ENCODE assay signal across 9 mouse cellular contexts in genomic region chr11:98347385-98348082, GRCm38 (mm10). TPM values are rescaled to one million over a fixed set of nuclear protein-coding genes. Genes with fewer than 3 reads are reported as not detected.
A peak's percentile ranks its signal among the peaks of the same experiment; 100 is the strongest.
DNase-seq lines count a peak whose midpoint lies in the region; ATAC-seq and TF ChIP-seq lines count a peak whose summit lies in the region.
"Had no signal": no experiment of that assay in that cellular context is flagged by ENCODE, and none has a peak within 500 bp of the region (broad histone marks: within the 10 kb centered on the region; RNA-seq: fewer than 3 reads in every experiment).

No protein-coding gene starts in this region.

- no peaks in the 10 kb centered on the region for H3K9me3 ChIP-seq in heart, embryonic 10.5 days
- H3K9me3 ChIP-seq in hindbrain, embryonic 14.5 days (ENCODE audit: control insufficient read depth, low read length), result no peaks in the 10 kb centered on the region
- H3K9me3 ChIP-seq in lung, embryonic 14.5 days (ENCODE audit: low read depth, low read length), result no peaks in the 10 kb centered on the region
- H3K9me3 ChIP-seq: liver, embryonic 12.5 days had no signal

- no peak overlapping the region for H3K9ac ChIP-seq in hindbrain, embryonic 14.5 days
- H3K9ac ChIP-seq in lung, embryonic 14.5 days, result no peak overlapping the region
- H3K9ac ChIP-seq: liver, embryonic 12.5 days had no signal

- H3K27me3 ChIP-seq in heart, embryonic 10.5 days (ENCODE audit: insufficient read depth, poor library complexity, severe bottlenecking), result peaks cover 90% of the 10 kb centered on the region
- peaks cover 74% of the 10 kb centered on the region for H3K27me3 ChIP-seq in hindbrain, embryonic 14.5 days (ENCODE audit: control insufficient read depth, insufficient read depth, low read length)
- peaks cover 77% of the 10 kb centered on the region for H3K27me3 ChIP-seq in lung, embryonic 14.5 days (ENCODE audit: insufficient read depth, low read length)

- DNase-seq in heart, embryonic 10.5 days (ENCODE audit: low spot score), result no peak
- no peak for DNase-seq in heart, postnatal 4 days
- DNase-seq in cerebellum, adult 9-10 months, result peak; percentile 70
- DNase-seq in hindbrain, embryonic 14.5 days (ENCODE audit: low spot score), result no peak
- DNase-seq in lung, embryonic 14.5 days, result no peak
- no peak for DNase-seq in urinary bladder, postnatal 4 days (ENCODE audit: low spot score in 2 of 2)
- no peak for DNase-seq in urinary bladder, adult 2 months (ENCODE audit: low spot score)
- no peak for DNase-seq in adrenal gland, adult 2 months

- no peak overlapping the region; the same call in 1 of the 2 replicates for H3K27ac ChIP-seq in heart, embryonic 10.5 days
- H3K27ac ChIP-seq in hindbrain, embryonic 14.5 days, result no peak overlapping the region
- no peak overlapping the region for H3K27ac ChIP-seq in lung, embryonic 14.5 days (ENCODE audit: low read depth)
- H3K27ac ChIP-seq: liver, embryonic 12.5 days had no signal

- 0 out of 2 replicates have a peak, but pooled peaks have one; percentile 31 for ATAC-seq in hindbrain, embryonic 14.5 days (ENCODE audit: low FRiP score)
- ATAC-seq in lung, embryonic 14.5 days (ENCODE audit: insufficient read depth), result no peak
- ATAC-seq: liver, embryonic 12.5 days had no signal

- 7% methylated on average over 10 of the region's 12 CpGs for WGBS in heart, embryonic 10.5 days
- 2% methylated on average over 12 of the region's 12 CpGs for WGBS in hindbrain, embryonic 14.5 days
- WGBS in lung, embryonic 14.5 days, result 6% methylated on average over 12 of the region's 12 CpGs

- peak overlapping the region; percentile 93 for H3K4me2 ChIP-seq in hindbrain, embryonic 14.5 days (replicated peaks)
- peak overlapping the region; percentile 82 for H3K4me2 ChIP-seq in lung, embryonic 14.5 days

- H3K36me3 ChIP-seq in heart, embryonic 10.5 days, result no peaks in the 10 kb centered on the region
- H3K36me3 ChIP-seq in hindbrain, embryonic 14.5 days (replicated peaks; ENCODE audit: control insufficient read depth, insufficient read depth), result no peaks in the 10 kb centered on the region
- no peaks in the 10 kb centered on the region for H3K36me3 ChIP-seq in lung, embryonic 14.5 days (ENCODE audit: insufficient read depth)
- H3K36me3 ChIP-seq: liver, embryonic 12.5 days had no signal

- TF ChIP-seq CTCF in lung, embryonic 14.5 days (IDR thresholded peaks at IDR 0.05; ENCODE audit: low read depth), result no peak

- H3K4me1 ChIP-seq in heart, embryonic 10.5 days, result peaks cover 48% of the 10 kb centered on the region
- peaks cover 6% of the 10 kb centered on the region; the same call in 1 of the 2 replicates for H3K4me1 ChIP-seq in hindbrain, embryonic 14.5 days (replicated peaks; ENCODE audit: control insufficient read depth, insufficient read depth, low read length)
- H3K4me1 ChIP-seq in lung, embryonic 14.5 days (ENCODE audit: insufficient read depth), result peaks cover 4% of the 10 kb centered on the region; the same call in 1 of the 2 replicates

- peak overlapping the region; percentile 69 for H3K4me3 ChIP-seq in heart, embryonic 10.5 days
- no peak overlapping the region for H3K4me3 ChIP-seq in hindbrain, embryonic 14.5 days (replicated peaks; ENCODE audit: low read length)
- H3K4me3 ChIP-seq in lung, embryonic 14.5 days (ENCODE audit: low read depth, low read length), result no peak overlapping the region

RNA-seq across cellular contexts. Expression of gene Ppp1r1b, which starts 0.7 kb away (rescaled TPM):
- 8.1 and 20.1 TPM in 2 replicates for polyA plus RNA-seq in heart, embryonic 10.5 days (2016; fragmentation: Nextera tagmentation; extraction: Ambion mirVana)
- 10 to 100 TPM; 19.1 to 21.2 TPM for total RNA-seq in heart, postnatal 4 days (2021)
- polyA plus RNA-seq in hindbrain, embryonic 14.5 days (2014; fragmentation: Nextera tagmentation; extraction: Ambion mirVana), result 3.0 and 3.3 TPM in 2 replicates
- 0.53 and 1.3 TPM in 2 replicates for polyA plus RNA-seq in lung, embryonic 14.5 days (2014; fragmentation: Nextera tagmentation; extraction: Ambion mirVana)
- polyA plus RNA-seq in urinary bladder, adult 2 months (2012; rRNA removed), result 0.07 and 0.15 TPM in 2 replicates
- total RNA-seq in adrenal gland, adult 2 months (2021), result under 1 TPM; 0.17 to 0.55 TPM
- 0.22 and 0.37 TPM in 2 replicates for polyA plus RNA-seq in adrenal gland, adult 2 months (2012; rRNA removed)

RNA-seq across cellular contexts. Expression of gene Stard3, which starts 10.6 kb away (rescaled TPM):
- 51.0 and 53.0 TPM in 2 replicates for polyA plus RNA-seq in heart, embryonic 10.5 days (2016; fragmentation: Nextera tagmentation; extraction: Ambion mirVana)
- total RNA-seq in heart, postnatal 4 days (2021), result 10 to 100 TPM; 21.3 to 21.8 TPM
- 33.9 and 36.8 TPM in 2 replicates for polyA plus RNA-seq in hindbrain, embryonic 14.5 days (2014; fragmentation: Nextera tagmentation; extraction: Ambion mirVana)
- polyA plus RNA-seq in lung, embryonic 14.5 days (2014; fragmentation: Nextera tagmentation; extraction: Ambion mirVana), result 38.2 and 42.7 TPM in 2 replicates
- 34.8 and 45.8 TPM in 2 replicates for polyA plus RNA-seq in urinary bladder, adult 2 months (2012; rRNA removed)
- total RNA-seq in adrenal gland, adult 2 months (2021), result 10 to 100 TPM; 20.8 to 23.5 TPM
- 65.3 and 67.8 TPM in 2 replicates for polyA plus RNA-seq in adrenal gland, adult 2 months (2012; rRNA removed)

RNA-seq across cellular contexts. Expression of gene Neurod2, which starts 18.1 kb away (rescaled TPM):
- polyA plus RNA-seq in heart, embryonic 10.5 days (2016; fragmentation: Nextera tagmentation; extraction: Ambion mirVana), result not detected in 2 replicates
- not detected for total RNA-seq in heart, postnatal 4 days (2021)
- polyA plus RNA-seq in hindbrain, embryonic 14.5 days (2014; fragmentation: Nextera tagmentation; extraction: Ambion mirVana), result 21.7 and 25.5 TPM in 2 replicates
- not detected in 2 replicates for polyA plus RNA-seq in lung, embryonic 14.5 days (2014; fragmentation: Nextera tagmentation; extraction: Ambion mirVana)
- polyA plus RNA-seq in urinary bladder, adult 2 months (2012; rRNA removed), result not detected in 2 replicates
- total RNA-seq in adrenal gland, adult 2 months (2021), result not detected
- not detected in 2 replicates for polyA plus RNA-seq in adrenal gland, adult 2 months (2012; rRNA removed)
- polyA plus RNA-seq: liver, embryonic 12.5 days had no signal

RNA-seq across cellular contexts. Expression of gene Tcap, which starts 36.1 kb away (rescaled TPM):
- 86.0 and 159 TPM in 2 replicates for polyA plus RNA-seq in heart, embryonic 10.5 days (2016; fragmentation: Nextera tagmentation; extraction: Ambion mirVana)
- total RNA-seq in heart, postnatal 4 days (2021), result 100 to 1,000 TPM; 163 to 192 TPM
- polyA plus RNA-seq in hindbrain, embryonic 14.5 days (2014; fragmentation: Nextera tagmentation; extraction: Ambion mirVana), result not detected in 2 replicates
- polyA plus RNA-seq in lung, embryonic 14.5 days (2014; fragmentation: Nextera tagmentation; extraction: Ambion mirVana), result 3.8 TPM in 1 of 2 replicates, not detected in the other
- 7.0 and 9.0 TPM in 2 replicates for polyA plus RNA-seq in urinary bladder, adult 2 months (2012; rRNA removed)
- total RNA-seq in adrenal gland, adult 2 months (2021), result under 1 TPM; 0.31 to 0.32 TPM
- 0.46 and 0.54 TPM in 2 replicates for polyA plus RNA-seq in adrenal gland, adult 2 months (2012; rRNA removed)
- polyA plus RNA-seq: liver, embryonic 12.5 days had no signal

RNA-seq across cellular contexts. Expression of gene Pnmt, which starts 38.7 kb away (rescaled TPM):
- 5.0 and 5.1 TPM in 2 replicates for polyA plus RNA-seq in heart, embryonic 10.5 days (2016; fragmentation: Nextera tagmentation; extraction: Ambion mirVana)
- total RNA-seq in heart, postnatal 4 days (2021), result not detected
- 3.0 and 3.4 TPM in 2 replicates for polyA plus RNA-seq in hindbrain, embryonic 14.5 days (2014; fragmentation: Nextera tagmentation; extraction: Ambion mirVana)
- not detected in 2 replicates for polyA plus RNA-seq in lung, embryonic 14.5 days (2014; fragmentation: Nextera tagmentation; extraction: Ambion mirVana)
- polyA plus RNA-seq in urinary bladder, adult 2 months (2012; rRNA removed), result 0.10 TPM in 1 of 2 replicates, not detected in the other
- 100 to 1,000 TPM; 314 to 601 TPM for total RNA-seq in adrenal gland, adult 2 months (2021)
- 379 and 598 TPM in 2 replicates for polyA plus RNA-seq in adrenal gland, adult 2 months (2012; rRNA removed)
- polyA plus RNA-seq: liver, embryonic 12.5 days had no signal

Comparison
In these comparisons a context has a peak if more than half of its experiments do, and no peak if none do; other contexts are left out.
1. RNA of gene Neurod2, which starts 18.1 kb away (polyA plus RNA-seq): 21.7 to 25.5 TPM in hindbrain, embryonic 14.5 days; not detected in urinary bladder, adult 2 months, not detected in heart, embryonic 10.5 days, not detected in lung, embryonic 14.5 days and not detected in adrenal gland, adult 2 months; every median in the first group is over 10 times any median in the second.